Mouse (Mus musculus): ENCODE measurements around the gene Nacc2.

Nacc2 gene

GRCm38 (mm10) chr2:26123079-26123648 lies at the start of gene Nacc2:
Gene Nacc2 (minus strand): TSS chr2:26123220.
- DNase-seq (ENCODE audit: low spot score), result no peak

DNA sequence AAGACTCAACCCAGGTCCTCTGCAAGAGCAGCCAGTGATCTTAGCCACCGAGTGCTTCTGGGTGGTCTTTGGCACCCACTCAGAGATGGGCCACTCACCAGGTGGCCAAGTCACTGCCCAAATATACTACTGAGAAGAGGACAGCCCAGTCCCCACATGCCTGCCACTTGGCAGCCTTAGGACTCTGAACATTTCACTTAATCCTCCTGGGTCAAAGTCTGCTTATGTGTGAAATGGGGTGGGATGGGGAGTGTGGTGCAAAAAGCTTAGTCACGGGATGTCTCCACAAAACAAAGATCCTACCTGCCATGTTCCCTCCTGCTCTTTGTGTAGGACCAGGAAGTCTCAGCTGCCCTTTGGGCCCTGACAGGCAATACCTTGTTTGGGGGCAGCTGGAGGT lies 49.1 kb upstream of the Nacc2 start:
- no peak for DNase-seq (ENCODE audit: low spot score)

DNA sequence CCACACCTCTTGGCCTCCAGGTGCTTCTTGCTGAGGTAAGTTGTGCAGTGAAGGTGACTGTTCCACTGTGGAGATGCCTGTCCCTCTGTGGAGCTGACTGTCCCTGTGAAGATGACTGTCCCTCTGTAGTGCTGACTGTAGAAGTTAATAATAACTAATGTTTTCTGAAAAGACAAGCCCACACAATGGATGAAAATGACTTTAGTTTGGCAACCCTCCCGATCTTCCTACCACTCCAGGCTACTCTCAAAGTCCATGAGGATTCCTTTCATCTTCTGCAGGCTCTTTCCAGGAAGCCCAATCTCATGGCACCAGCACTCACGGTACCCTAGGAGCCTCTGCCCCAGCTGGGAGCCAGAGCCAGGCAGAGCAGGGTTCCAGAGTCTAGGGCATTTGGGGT lies 47.4 kb upstream of the Nacc2 start:
- DNase-seq (ENCODE audit: low spot score), result no peak

GRCm38 (mm10) chr2:26168843-26169579 lies 46.0 kb upstream of the Nacc2 start:
- no peak for DNase-seq (ENCODE audit: low spot score)

DNA sequence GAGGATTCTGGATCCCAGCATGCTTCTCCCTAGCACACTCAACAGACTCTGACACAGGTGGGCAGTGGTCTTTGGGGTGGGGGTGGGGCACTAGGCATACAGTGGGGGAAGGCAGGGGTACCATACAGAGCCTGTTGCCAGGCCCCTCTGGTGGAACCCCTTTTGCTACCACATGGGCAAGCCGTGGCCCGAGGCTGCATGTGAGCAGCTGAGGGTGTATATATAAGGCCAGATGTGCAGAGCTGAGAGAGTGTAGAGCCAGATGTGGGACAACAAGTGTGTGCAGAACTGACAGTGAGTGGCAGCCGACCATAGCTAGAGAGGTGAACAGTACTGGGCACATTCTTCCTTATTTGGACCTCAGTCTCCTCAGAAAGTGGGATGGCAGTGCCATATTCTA lies 43.9 kb upstream of the Nacc2 start:
- no peak for DNase-seq (ENCODE audit: low spot score)

GRCm38 (mm10) chr2:26158064-26158463 lies 35.0 kb upstream of the Nacc2 start:
- DNase-seq (ENCODE audit: low spot score), result no peak

DNA sequence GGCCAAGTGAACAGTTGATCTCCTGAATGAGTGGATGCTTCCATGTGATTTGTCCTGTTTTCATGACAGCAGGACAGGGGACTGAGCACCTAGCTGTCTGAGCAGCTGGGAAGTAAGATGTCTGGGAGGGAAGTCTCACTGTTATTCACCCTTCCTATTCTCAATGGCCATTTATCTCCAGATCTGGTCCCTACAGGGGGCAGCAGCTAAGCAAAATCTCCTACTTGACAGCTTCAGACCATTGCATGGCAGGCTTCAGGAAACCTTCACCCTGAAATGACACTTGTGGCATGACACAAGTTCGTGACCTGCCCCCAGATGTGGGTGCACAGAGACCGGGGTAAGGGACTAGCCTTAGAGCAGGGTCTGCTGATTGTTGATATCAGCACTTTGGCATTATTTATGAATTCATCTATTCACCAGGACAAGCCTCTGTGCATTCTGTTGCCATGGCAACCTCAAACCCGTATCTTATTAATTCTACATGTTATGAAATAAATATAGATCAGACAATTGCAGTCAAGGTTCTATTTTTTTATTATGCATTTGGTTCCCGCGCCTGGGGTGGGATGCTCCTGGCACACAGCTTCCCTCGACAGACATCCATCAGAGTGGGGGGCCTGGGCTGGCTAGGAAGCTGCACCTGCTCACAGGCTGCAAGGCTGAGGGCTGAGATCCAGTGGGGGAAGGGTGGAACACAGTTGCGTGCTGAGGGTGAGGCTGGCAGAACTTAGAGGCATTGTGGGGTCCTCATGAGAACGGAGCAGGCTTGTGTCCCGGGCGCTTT lies 33.4 kb upstream of the Nacc2 start:
- no peak for DNase-seq (ENCODE audit: low spot score)

DNA sequence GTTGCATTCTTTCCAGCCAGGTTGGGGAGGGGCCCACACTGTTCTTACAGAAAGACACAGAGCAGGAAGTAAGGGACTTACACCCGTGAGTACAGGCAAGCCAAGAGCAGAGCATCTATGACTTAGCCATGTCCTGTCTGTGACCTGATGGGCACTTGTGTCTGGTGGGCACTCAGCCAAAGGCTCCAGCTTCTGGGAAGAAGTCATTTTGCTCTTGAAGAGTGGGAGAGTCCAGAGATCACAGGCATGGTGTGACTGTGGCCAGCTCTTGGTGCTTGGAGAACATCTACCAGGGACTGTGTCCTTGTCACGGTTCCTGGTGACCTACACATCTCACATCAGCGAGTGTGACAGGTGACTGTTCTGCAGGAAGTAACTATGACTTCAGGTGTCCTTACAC lies 32.7 kb upstream of the Nacc2 start:
- no peak for DNase-seq (ENCODE audit: low spot score)

DNA sequence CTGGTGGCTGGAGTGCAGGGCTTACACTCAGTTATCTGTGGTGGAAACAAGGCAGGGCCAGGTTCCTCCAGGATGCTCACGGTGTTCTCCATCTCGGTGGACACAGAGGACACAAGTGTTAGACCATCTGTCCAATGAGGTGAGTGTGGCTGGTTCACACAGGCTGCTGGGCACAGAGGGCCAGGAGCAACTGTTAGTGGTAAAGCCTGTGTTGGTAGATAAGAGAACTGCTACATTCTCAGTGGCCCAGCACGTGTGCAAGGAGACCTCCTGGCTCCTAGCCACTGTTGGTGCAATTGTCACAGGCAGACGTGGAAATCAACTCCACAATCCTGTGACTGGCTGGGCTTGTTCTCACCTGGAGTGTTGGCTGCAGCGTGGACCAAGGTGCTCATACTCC lies 31.6 kb upstream of the Nacc2 start:
- no peak for DNase-seq (ENCODE audit: low spot score)

- DNase-seq (ENCODE audit: low spot score), result peak; percentile 71
Measured at GRCm38 (mm10) chr2:26153909-26154340, 30.9 kb upstream of the Nacc2 start.

GRCm38 (mm10) chr2:26153295-26153694 lies 30.3 kb upstream of the Nacc2 start:
- DNase-seq (ENCODE audit: low spot score), result peak; percentile 54

DNA sequence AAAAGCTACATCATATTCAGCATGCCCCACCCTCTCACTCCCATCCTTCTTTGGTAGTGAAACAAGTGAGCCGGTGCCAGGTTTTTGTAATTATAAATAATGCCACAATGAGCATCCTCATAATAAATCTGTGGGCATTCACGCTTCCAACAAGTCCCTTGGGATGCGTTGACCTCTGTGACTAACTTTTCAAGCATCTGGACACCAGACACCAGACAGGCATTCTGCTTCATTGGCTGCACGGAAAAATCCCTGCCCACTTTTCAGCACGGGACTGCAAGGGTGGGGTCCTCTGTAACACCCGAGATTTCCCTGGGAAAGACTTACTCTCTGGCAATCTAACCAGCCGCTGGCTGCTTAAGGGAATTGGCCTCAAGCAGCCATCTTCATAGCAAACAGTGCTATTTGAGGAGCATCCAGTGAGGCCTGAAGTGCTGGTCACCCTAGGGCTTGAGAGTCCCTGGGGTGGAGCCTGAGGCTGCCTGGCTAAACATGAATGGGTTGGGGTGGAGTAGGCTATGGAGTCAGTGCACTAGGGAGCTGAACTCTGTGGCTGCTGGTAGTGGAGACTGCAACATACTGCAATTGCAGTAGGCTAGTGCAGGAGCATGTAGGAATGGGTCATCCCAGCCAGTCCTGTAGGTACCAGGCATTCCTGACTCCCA lies 24.8 kb upstream of the Nacc2 start:
- peak; percentile 76 for DNase-seq (ENCODE audit: low spot score)

DNA sequence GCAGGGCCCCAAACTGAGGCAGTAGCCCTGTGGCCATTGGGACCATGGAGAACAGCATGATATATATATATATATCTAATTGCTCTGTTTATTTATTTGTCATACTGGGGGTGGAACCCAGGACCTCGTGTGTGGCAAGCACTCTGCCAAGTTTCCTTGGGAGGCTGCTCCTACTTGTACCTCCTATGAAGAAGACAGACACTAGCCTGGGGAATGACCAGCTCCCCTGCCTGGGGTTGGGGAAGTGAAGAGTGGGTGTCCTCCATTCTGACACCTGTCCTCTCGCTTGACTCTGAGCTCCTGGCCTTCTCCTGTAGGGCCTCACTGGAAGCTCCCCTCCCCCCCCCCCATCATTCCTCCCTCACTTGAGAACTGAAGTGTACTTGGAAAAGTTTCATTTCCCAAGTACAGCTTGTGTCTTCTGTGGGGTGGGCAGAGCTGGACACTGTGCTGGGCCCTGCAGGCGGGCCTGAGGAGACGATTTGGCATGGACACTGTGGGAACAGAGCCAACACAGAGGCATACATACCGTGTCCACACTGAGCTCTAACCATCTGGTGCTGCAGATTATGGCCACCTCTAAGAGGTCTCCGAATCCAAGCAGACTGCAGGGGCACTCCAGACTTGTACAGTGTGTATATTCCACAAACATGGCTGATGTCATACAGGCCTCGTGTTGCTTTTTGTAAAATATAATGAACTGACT lies 23.5 kb upstream of the Nacc2 start:
- DNase-seq (ENCODE audit: low spot score), result no peak

DNA sequence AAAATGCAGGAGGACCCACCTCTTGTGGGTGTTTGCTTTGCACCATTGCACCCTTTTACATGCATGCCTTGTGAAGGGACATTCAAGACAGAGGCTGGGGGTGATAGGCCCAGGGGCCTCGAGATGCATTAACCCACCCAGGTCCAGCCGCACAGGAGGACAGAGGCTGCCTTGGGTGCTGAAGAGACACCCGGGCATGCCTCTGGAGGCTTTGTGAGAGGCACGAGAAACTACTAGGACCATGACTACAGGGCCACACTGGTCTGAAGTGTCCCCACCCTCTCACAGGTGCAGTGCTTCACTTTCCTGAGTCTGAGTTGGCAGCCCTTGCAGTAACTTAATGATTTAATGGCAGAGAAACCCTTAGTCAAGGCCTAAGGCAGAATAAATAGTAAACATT lies 22.1 kb upstream of the Nacc2 start:
- DNase-seq (ENCODE audit: low spot score), result no peak

GRCm38 (mm10) chr2:26144331-26144730 lies 21.3 kb upstream of the Nacc2 start:
- DNase-seq (ENCODE audit: low spot score), result peak; percentile 83

DNA sequence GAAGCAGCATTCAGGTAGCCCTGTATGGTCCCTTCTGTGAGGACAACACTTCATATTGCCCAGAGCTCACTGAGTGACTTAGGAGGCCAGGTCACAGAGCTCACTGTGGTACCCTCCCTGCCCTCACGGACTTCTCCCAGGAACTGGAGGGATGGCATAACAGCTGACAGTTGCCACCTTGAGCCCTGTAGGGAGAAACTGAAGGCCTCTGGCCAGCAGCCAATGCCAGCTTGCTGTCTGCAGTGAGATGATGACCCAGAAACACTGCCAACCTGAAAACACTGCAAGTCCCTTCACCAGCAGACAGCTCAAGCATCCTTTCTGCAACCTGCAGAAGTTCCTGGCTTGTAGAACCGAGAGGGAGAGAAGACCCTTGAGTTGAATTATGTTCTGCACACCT lies 20.5 kb upstream of the Nacc2 start:
- no peak for DNase-seq (ENCODE audit: low spot score)

DNA sequence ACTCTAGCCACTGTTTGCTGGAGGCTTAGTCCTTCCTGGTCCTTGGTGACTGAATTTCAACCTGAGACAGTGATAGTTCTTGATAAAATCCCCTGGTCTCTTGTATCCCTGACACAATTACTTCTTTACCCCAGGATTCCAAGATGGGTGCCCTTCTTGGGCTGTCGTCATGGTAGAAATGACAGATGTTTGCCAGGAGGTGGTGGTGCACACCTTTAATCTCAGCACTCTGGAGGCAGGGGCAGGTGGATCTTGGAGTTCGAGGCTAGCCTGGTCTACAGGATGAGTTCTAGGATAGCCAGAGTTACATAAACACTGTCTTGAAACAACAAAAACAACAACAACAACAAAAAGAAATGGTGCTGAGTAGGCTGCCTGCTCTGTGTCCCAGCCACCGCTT lies 20.0 kb upstream of the Nacc2 start:
- DNase-seq (ENCODE audit: low spot score), result no peak

GRCm38 (mm10) chr2:26141893-26142635 lies 19.0 kb upstream of the Nacc2 start:
- DNase-seq (ENCODE audit: low spot score), result peak; percentile 72

DNA sequence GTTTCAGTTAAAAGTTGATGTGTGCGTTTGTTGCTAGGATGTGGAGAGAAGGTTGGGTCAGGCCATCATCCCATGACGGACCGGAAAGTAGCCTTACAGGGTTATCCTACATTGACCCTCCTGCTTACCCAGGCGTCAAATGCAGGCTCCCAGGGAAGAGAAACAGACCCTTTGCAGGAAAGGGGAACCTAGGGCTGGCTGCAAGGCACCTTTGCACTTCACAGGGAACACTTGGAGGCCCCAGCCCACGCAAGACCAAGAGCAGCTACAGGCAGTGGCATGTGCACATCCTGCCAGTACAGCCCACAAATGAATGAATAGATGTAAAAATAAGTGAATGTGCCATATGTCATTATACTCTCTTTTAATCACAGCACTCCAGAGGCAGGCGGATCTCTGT lies 17.9 kb upstream of the Nacc2 start:
- DNase-seq (ENCODE audit: low spot score), result no peak

DNA sequence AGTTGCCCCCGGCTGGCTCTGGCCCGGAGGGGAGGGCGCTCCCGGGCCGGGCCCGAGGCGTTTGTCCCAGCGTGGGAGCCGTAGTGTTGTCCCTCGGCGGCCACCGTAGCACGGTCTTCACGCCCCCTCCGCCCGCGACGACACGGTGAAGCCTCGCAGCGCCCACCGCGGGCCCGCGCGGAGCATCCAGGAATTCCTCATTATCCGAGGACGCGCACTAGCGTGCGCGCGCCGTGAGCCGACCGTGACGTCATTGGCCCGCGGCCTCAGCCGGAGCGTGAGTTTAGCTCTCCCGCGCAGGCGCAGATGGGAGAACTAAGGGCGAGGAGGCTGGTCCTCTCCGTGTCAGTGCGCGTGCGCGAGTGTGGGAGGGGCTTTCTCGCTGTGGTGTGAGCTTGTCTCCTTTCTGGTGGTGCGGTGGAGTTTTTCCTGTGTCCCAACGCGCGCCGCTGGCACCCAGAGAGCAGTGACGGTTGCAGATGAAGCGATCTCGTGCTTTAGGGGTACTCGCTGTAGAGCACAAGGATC lies 17.3 kb upstream of the Nacc2 start:
- peak; percentile 99 for DNase-seq (ENCODE audit: low spot score)
